Mouse (Mus musculus): Measurements from ENCODE around the gene Tars. TPM values are rescaled to one million over a fixed set of nuclear protein-coding genes. Genes with fewer than 3 reads are reported as not detected.

Gene Tars
- 42.7 and 43.5 TPM in 2 replicates for polyA plus RNA-seq (2012; rRNA removed)

DNA sequence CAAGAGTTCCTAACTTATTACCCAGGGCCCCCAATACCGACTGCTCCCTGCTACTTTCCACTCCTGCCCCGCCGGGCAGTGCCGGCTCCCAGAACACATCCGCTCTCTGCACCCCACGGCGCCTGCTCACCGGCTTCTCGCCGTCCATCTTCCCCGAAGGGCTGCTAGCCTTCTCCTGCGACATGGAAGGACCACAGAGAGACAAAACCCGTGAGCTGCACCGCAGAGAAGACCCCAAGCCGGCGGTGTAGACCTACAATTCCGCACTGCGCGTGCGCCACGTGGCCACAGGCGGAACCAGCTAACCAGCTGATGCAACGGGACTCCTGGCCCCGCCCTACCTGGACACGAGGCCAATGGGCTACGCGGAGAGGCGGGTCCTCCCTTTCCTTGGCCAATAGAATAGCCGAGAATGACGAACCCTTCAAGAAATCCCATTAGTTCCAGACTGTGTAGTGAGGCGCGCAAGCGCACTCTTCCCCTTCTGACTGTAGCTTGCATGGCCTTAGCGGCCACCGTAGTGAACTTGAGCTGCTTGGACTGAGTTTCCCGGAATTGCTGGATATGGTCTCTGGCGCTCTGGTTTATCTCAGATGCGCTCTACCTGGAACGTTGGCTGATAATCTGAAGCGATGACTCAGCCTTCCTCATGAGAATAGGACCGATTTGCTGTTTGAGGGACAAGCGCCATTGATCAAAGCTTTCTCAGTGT lies at the start of gene Tars:
Gene Tars (minus strand): TSS at position 310 of the 712 bp plus-strand sequence.
- peak; percentile 90 for DNase-seq (ENCODE audit: low spot score)

DNA sequence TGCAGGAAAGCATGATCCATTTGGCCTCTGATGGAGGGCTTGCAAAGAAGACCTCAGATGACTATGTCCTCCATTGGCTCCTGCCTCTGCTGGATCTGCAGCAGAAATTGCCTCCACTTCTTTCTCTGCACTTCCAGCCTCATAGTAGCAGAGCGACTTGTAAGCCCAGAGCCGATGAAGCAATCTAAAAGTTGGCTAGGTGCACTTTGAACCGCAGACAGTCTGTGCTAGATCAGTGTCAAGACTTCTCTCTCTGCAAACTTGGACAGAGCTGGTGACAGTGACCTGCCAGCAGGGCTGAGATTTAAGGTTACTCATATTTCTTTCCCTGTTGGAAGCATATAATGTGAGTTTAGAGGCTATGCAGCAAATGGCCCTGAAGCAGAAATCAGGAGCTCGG lies 37.9 kb upstream of the Tars start:
- no peak for DNase-seq (ENCODE audit: low spot score)

DNA sequence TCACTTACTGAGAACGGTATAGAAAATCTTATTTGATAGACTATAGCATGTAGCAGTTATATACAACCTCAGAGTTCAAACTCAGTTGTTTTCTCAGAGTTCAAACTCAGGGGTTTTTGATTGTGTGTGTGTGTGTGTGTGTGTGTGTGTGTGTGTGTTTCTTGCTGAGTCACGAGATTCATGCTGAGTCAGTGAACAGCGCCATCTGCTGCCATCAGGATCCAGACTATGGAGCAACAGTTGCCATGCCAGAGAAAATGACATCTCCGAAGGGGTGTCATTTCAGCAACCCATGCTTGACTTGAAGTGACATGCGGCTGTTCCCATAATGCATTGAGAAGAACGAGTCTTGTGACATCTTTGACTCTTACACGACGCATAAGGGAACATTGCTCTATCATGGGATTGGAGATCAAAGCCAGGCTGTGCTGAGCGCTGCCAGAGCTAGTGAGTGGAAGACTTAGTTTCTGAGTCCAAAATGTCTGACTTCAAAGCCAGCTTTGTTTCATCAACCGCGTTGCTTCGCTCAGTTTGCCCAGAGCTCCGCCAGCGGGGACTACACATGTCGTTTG lies 37.3 kb upstream of the Tars start:
- no peak for DNase-seq (ENCODE audit: low spot score)

DNA sequence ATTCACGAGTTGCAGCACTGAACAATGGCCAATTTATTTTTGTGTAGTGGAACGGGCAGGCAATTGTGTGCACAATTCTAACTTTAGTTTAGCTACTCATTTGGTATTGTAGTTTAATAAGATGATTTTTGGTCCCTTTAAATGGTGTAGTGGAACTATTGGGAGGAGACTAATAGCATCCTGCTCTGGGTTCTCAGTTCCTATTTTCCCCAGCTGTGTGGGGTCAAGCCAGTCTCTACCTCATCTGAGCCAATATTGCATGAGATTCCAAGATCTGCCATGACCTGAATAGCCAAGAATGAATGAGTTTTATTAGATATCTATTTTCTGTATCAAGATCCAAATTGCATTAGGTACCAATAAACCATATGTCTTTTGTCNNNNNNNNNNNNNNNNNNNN lies 27.4 kb upstream of the Tars start:
- no peak for DNase-seq (ENCODE audit: low spot score)

DNA sequence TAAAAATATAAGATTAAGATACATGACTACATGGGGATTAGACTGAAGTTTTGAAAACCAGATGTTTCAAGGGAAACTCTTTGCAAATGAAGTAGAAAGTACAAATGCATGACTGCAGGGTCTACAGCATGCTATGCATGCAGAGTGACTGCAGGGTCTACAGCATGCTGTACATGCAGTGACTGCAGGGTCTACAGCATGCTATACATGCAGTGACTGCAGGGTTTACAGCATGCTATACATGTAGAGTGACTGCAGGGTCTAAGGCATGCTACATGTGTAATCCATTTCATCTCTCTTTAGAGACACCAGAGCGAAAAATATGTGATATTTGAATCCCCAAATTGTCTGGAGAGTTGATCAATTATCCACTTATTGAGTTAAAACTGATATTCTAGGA lies 14.0 kb upstream of the Tars start:
- no peak for DNase-seq (ENCODE audit: low spot score)

DNA sequence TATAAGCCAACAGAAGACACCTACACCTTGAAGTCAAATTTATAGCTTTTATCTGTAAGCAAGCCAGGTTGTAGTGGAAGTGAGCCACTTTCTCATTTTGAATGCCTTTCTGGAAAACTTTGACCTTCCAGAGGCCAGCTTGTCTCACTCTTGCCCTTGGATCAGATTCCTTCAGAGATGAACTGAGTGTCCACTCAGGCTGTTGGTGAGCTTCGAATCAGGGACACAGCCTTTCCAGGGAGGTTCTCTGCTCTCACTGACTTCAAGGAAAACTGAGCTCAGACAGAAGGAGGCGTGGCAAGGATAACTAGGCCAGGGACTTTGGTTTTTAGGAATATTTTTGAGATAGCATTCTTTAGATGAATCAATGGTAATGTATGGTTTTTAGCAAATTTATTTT lies 13.1 kb upstream of the Tars start:
- DNase-seq (ENCODE audit: low spot score), result no peak

DNA sequence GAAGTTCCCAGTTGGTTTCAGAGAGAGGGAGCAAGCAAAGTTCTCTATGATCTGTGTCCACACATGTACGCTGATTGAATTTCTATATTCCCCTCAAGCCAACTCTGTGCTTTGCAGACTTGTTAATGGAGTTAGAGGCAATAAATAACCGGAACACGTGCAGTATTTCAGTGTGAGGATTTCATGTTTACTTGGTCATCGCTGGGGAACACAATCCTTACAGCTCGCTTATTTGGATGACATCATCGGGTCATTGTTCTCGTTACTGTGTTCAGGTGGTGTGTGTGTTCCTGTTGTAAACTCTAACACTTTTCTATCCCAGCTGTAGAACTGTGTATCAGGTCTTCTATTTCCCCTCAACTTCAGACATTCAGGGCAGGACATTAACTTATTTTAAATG lies 12.4 kb upstream of the Tars start:
- no peak for DNase-seq (ENCODE audit: low spot score)

DNA sequence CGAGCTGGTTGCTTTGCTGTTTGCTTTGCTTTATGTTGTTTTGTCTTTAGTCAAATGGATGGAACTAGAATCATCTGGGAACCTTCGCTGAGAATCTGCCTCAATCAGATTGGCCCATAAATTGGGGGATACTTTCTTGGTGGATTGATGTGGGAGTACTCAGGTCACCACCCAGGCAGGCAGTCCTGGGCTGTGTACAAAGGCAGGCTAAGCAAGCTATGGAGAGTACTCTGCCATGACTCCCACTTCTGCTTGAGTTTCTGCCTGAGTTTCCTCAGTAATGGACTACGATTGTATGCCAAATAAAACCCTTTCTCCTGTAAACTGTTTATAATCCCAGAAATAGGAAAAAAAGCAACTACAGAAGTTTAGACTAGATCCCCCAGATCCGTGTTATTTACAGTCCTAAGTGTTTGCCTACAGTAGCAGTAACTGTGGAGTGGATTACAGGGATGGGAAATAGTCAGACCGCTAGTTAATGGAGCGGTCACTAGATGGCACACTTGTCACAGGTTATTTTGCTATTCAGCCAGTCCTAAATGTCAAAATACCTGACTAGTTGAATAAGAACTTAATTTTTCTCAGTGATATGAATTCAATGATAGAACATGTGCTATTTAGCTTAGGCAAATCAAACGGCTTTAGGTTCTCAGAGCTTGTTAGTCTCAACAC lies 8.8 kb upstream of the Tars start:
- DNase-seq (ENCODE audit: low spot score), result no peak

DNA sequence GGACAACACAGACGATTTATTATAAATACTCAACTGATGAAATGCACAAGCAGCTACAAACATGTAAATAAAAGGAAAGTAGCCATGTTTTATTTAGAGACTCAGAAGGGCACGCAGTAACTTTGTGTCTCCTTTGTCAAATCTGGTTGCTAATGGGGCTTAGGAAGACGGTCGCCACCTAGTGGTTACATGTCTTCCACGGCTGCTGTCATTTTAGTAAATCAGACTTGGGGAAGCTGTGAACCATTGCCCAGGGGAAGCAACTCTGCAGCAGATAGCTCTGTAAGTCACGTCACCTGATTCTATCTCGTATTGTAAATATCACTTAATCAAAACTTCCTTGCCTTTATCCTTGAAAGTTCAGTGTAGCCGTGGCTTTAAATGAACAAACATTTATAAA lies 7.9 kb upstream of the Tars start:
- DNase-seq (ENCODE audit: low spot score), result no peak

DNA sequence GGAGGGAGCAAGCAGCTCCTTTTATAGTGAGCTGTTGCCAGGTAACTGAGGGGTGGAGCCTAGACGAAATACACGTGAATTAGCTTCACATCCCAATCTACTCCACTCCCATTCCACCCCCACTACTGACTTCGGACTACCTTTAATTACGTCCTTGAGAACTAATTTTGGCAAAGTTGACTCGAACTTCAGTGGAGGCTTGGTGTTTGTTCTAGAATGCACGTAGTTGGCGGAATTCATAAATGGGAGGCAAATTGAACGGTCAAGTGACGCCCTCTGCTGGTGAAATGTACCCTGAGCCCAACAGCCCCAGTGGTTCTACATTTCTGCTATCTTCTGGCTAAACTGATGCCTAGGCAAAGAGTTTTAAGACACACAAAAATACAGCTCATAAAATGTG lies 7.3 kb upstream of the Tars start:
- no peak for DNase-seq (ENCODE audit: low spot score)

DNA sequence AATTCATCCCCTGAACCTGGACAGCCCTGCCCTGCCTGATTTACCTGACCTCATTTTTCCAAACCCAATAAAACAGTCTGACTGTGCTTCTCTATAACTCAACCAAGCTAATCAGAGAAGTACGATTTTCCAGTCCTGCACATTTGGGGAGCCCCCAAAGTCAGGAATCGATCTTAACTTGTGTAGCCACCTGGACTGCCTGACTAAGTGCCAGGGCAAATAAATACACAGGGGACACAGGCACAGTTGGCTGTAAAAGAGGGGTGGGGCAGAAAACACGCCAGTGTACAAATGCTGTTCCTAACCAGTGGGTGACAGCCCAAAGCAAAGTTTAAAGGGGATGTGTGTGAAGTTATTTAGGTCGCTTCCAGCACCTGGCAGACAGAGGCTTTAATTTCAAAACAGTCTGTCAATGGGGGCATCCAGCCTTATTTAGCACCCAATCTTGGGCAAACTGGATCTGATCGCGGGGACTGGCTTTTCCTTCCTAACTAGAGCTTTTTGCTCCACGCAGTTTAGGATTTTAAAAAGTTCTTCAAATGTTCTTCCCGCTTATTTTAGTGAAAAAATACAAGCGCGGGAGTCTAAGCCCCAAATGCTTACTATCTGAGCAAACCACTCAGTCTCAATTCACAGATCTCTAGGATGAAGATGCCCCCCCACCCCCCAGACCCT lies 652 bp downstream of the Tars start:
- DNase-seq (ENCODE audit: low spot score), result no peak

DNA sequence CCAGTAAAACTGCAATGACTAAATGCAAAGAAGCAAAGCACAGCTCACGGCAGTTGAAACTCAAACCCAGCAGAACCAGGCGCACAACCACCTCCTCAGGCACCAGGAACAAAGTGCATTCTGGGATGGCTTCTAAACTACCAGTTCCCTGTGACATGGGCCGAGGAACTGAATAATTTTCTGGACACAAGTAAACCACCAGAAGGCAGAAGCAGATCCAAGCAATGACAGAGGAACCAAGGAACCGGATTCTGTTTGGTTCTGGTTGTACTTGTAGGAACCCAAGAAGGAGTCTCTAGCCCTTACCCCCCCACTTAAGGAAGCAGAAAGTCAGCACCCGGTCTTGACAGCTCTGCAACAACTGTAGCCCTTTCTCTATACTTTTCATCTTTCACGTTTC lies 3.0 kb downstream of the Tars start:
- no peak for DNase-seq (ENCODE audit: low spot score)

DNA sequence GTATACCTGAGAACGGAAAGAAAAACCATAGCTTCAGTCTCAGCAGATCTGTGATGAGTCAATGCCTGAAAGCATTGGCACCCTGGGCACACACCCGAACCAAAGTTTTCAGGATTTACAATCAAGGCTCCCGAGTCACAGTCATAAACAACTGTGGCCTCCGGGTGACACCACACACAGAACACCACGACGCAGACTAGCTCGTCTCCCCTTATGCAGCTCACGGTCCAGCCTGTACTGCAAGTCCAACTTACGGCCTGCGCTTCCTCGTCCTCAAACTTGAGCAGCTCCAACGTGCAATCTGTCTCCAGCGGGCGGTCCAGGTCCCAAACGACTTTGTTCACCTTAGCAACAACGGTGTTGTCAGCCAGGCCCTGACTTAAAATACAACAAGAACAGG lies 6.6 kb downstream of the Tars start:
- no peak for DNase-seq (ENCODE audit: low spot score)

DNA sequence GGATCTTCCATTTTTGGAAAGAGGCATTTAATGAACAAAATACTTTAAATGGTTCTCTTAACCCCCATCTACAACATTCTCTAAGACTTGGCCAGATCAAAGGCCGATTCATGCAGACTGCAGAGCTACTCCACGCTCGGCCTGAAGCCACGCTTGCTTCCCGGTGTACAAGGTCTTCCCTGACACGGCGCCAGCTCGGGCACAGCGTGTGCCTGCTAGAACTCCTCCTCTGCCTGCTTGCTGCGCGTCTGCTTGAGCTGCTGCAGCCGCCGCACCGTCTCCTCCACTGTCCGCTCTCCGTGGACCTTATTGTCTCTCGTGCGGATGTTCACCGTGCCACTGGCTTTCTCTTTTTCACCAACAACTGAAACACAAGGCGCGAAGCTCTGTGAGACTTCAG lies 15.7 kb downstream of the Tars start:
- DNase-seq (ENCODE audit: low spot score), result no peak

DNA sequence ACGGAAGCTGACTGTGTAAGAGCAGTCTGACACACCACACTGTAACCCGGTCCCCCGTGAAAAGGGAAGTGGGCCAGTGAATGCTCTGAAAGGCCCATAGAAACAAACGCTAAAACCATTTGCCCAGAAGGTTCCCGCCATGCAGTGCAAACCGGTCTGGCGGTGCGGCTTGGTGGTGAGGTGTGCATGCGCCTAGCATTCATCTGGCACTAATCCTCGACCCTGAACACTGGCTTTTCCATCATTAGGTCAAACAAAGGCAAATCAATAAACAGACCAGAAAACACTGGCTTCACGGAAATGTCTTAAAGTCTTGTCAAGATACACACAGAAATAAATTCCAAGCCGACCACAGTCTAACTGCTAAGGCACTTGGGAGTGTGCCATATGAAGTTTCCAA lies 16.9 kb downstream of the Tars start:
- no peak for DNase-seq (ENCODE audit: low spot score)

DNA sequence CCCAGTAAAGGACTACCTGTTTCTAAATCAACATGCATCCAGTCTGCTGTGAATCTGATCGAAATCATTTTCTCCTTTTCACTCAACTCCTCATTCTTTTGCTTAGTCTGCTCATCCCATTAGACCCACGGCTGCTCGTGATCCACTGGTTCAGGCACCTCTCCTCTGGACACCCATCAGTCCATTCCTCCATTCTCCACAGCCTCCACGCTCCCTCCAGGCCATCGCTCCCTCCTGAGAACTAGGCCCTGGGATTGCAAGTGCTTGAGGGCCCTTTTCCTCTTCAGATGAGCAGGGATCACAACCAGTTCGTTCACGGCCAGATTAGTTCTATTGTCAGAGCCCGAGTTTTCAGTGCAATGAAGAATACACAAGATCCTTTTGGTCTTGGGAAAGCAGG lies 18.8 kb downstream of the Tars start:
- no peak for DNase-seq (ENCODE audit: low spot score)

DNA sequence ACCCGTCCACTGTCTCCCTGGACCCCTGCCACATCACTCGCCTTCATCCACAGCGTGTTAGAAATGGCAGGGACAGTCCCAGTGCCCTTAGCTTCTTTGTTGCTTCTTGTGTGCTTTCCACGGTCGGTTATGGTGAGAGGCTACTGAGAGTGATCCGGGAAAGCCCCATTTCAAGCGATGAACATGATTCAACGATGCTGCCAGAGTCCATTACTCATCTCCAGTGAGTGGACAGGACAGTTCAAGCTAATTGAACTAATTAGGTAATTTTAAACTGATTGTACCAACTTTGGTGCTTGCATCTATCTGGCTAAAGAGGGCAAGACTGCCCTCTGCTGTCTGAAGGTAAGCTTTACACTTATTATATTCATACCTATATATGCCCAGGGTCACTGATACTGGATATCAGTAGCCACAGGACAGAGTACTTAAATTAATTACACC lies 19.4 kb downstream of the Tars start:
- no peak for DNase-seq (ENCODE audit: low spot score)

DNA sequence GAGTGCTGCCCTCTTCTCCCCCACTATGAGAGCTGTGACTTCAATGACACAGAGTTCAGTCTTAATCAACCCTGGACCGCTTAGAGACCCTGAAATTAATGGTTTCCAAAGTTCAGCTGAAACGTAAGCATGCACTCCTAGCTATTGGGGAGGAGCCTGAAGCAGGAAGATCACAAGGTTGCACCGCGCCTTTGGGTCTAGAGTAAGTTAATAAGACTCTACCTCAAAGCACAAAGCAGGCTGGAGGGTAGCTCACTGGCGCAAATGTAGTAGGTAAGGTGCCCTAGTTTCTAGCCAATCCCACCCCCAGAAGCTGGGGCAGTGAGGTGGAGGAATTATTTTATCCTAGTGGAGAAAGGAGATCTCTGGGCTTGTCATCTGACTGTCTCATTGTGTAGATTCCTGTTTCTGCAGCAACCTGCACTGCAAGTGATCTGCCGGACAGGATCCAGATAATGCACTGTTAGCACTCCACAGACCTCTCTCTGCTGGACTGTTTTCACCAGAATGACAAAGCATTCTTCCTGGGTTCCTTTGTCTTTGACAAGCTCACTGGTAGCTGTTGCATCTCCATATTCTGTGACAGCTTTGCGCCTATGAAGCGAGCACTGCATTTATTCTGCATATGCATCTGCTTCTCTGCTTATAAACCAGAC lies 19.9 kb downstream of the Tars start:
- DNase-seq (ENCODE audit: low spot score), result no peak

DNA sequence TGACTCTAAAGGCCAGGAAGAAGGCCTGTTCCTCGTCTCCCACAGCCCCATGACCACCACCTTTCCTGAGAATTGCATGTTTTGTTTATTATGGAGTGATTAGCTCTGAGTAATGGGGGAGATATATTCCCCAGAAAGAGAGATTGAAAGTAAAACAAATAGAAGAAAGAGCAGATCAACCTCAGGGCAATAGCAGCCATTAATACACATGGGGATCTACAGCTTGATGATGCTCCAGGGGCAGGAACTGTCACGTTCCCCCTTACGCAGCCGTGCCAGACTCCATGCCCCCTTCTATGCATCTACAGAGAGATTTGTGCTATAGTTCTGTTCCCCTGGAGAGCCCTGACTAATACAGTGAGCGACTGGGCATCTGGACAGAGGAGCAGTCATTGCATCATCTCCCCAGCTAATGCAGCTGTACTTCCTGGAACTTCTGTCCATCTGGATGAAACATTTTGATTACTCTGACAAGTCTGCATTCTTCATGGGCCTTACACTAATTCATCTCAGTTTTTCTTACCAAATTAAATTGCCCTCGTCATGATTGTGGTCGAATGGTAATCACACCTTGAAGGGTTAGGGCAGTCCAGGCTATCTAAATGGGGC lies 28.9 kb downstream of the Tars start:
- DNase-seq (ENCODE audit: low spot score), result no peak

DNA sequence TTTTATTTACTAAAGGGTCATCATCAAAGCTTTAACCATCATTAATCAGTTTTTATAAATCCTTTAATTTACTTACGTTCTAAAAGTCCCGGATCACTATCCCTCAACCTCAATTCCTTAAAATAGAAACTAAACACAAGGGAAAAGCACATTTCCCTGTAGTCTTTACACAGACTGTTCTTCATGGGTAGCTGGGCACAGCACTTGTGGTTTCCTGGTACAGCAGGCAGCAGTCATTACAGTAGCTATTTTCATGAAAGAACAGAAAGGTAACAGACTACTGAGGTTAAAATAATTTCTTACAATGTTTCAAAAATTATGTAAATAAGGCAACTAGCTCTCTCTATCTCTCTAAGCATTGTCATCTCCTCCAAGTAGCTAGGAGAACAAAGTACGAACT lies 29.9 kb downstream of the Tars start:
- DNase-seq (ENCODE audit: low spot score), result no peak

DNA sequence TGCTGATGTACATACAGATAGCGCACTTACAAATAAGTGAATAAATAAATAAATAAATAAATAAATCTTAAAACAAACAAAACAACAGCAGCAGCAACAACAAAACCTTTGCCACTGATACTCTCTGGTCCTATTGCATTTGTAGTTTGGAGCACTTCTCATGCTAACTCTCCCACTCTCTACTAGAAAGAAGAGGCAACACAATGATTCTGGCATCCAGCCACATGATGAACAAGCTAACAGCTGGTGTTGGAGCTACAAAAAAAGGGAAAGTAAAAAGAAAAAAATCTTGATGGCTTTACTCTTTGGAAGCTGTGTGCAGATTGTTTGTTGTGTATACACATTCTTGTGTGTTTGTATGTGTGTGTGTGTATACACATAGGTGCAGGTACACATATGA lies 34.7 kb downstream of the Tars start:
- no peak for DNase-seq (ENCODE audit: low spot score)

DNA sequence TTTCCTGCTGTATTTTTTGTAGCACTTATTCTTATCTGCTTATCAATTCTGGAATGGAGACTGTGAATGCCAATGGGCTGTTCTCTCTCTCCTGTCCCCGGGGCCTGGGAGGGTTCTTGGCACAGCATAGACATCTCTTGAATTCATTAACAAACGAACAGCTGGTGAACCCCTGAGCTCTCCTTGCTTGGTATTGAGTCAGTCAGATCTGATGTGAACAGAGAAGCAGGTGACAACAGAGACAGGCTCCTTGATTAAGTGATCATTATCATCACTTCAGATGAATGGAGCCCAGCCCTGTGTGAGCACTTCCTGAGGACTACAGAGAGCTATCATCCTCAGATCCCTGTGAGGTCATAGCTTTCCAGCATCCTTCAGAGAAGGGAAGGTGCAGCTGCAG lies 35.4 kb downstream of the Tars start:
- DNase-seq (ENCODE audit: low spot score), result no peak
